Mouse (Mus musculus): ENCODE results near the gene Lins1. TPM values are rescaled to one million over a fixed set of nuclear protein-coding genes. Genes with fewer than 3 reads are reported as not detected.

Gene Lins1
- polyA plus RNA-seq, 1 experiment from 2014 or later = 16.0 TPM

DNA sequence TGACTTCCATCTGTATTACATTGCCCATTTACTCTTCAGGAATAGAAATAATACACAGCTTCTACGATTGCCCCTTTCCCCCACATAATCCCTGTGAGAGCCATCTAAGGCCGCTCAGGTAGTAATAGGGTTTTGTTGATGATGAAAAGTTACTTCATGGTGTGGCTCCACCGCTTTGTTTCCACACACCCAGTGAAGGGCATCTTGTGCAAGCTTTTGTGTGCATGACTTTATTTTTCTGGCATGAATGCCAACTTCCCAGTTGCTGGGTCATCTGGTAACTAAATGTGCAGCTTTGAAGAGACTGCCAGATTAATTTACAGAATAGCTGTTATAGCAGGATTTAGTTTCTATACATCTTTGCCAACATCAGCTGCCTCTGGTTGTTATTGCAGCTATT, 14.9 kb downstream of the Lins1 start:
- Histone ChIP-seq H3K27me3 (replicated peaks; ENCODE audit: control insufficient read depth, insufficient read depth, low read length) (no peaks in the 10 kb centered on the region), H3K4me3 (ENCODE audit: low read depth, low read length) (no peak overlapping the region), H3K4me2 (no peak overlapping the region), H3K4me1 (replicated peaks; ENCODE audit: control insufficient read depth, insufficient read depth, low read length) (no peaks in the 10 kb centered on the region), H3K9ac (ENCODE audit: low read depth, low read length) (no peak overlapping the region), H3K36me3 (ENCODE audit: control insufficient read depth, insufficient read depth, low read length) (peaks cover 4% of the 10 kb centered on the region; the same call in 1 of the 2 replicates), H3K9me3 (ENCODE audit: control insufficient read depth, low read length) (no peaks in the 10 kb centered on the region), H3K27ac (ENCODE audit: low read depth, low read length) (no peak overlapping the region)
- ATAC-seq (replicated peaks; ENCODE audit: low FRiP score) (no peak), DNase-seq (ENCODE audit: low spot score) (no peak)
- WGBS = 88% methylated on average over 3 of the region's 3 CpGs

- no peak for DNase-seq (ENCODE audit: low spot score)
Observed at GRCm38 (mm10) chr7:66711166-66711565, 21.5 kb downstream of the Lins1 start.

GRCm38 (mm10) chr7:66724514-66724913, 34.8 kb downstream of the Lins1 start:
- Histone ChIP-seq H3K27me3 (replicated peaks; ENCODE audit: control insufficient read depth, insufficient read depth, low read length) (no peaks in the 10 kb centered on the region), H3K9me3 (ENCODE audit: control insufficient read depth, low read length) (no peaks in the 10 kb centered on the region), H3K36me3 (ENCODE audit: control insufficient read depth, insufficient read depth, low read length) (no peaks in the 10 kb centered on the region), H3K4me1 (replicated peaks; ENCODE audit: control insufficient read depth, insufficient read depth, low read length) (no peaks in the 10 kb centered on the region), H3K4me3 (ENCODE audit: low read depth, low read length) (no peak overlapping the region), H3K27ac (ENCODE audit: low read depth, low read length) (no peak overlapping the region), H3K4me2 (no peak overlapping the region), H3K9ac (ENCODE audit: low read depth, low read length) (no peak overlapping the region)
- DNase-seq (ENCODE audit: low spot score) = no peak
- WGBS = 84% methylated on average over 4 of the region's 4 CpGs
- no peak for ATAC-seq (replicated peaks; ENCODE audit: low FRiP score)

More at GRCm38 (mm10) chr7:66711166-66711565, 21.5 kb downstream of the Lins1 start:
- ATAC-seq (replicated peaks; ENCODE audit: low FRiP score) = no peak
- H3K4me2 ChIP-seq = no peak overlapping the region
- WGBS = 58% methylated on average over 2 of the region's 2 CpGs
- H3K27me3 ChIP-seq (replicated peaks; ENCODE audit: control insufficient read depth, insufficient read depth, low read length) = no peaks in the 10 kb centered on the region
- no peak overlapping the region for H3K4me3 ChIP-seq (ENCODE audit: low read depth, low read length)
- no peaks in the 10 kb centered on the region for H3K9me3 ChIP-seq (ENCODE audit: control insufficient read depth, low read length)
- H3K4me1 ChIP-seq (replicated peaks; ENCODE audit: control insufficient read depth, insufficient read depth, low read length) = no peaks in the 10 kb centered on the region
- peaks cover 4% of the 10 kb centered on the region; the same call in 1 of the 2 replicates for H3K36me3 ChIP-seq (ENCODE audit: control insufficient read depth, insufficient read depth, low read length)
- no peak overlapping the region for H3K27ac ChIP-seq (ENCODE audit: low read depth, low read length)
- no peak overlapping the region for H3K9ac ChIP-seq (ENCODE audit: low read depth, low read length)

DNA sequence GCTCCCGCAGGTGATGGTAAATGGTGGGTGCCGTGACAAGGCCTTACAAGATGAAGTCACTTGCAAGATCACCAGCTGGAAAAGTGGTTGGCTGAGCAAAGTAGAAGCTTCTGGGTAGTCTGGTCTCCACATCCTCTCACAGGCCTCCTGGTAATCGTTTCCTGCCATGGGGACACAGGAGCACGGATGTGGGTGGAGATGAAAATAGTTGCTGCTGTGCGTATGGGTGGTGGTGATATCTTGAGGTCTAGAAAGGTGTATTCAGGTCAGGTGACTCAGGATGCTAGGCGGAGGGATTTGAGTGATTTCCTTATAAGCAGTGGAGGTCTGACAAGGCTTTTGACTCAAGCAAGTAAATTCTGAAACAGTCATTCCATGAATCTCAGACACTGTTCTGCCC, 35.3 kb downstream of the Lins1 start:
- Histone ChIP-seq H3K9me3 (ENCODE audit: control insufficient read depth, low read length) (no peaks in the 10 kb centered on the region), H3K4me2 (no peak overlapping the region), H3K4me1 (replicated peaks; ENCODE audit: control insufficient read depth, insufficient read depth, low read length) (no peaks in the 10 kb centered on the region), H3K27ac (ENCODE audit: low read depth, low read length) (no peak overlapping the region), H3K9ac (ENCODE audit: low read depth, low read length) (no peak overlapping the region), H3K27me3 (replicated peaks; ENCODE audit: control insufficient read depth, insufficient read depth, low read length) (no peaks in the 10 kb centered on the region), H3K36me3 (ENCODE audit: control insufficient read depth, insufficient read depth, low read length) (no peaks in the 10 kb centered on the region), H3K4me3 (ENCODE audit: low read depth, low read length) (no peak overlapping the region)
- WGBS = 72% methylated on average over 6 of the region's 6 CpGs
- no peak for ATAC-seq (replicated peaks; ENCODE audit: low FRiP score)
- DNase-seq (ENCODE audit: low spot score) = no peak

DNA sequence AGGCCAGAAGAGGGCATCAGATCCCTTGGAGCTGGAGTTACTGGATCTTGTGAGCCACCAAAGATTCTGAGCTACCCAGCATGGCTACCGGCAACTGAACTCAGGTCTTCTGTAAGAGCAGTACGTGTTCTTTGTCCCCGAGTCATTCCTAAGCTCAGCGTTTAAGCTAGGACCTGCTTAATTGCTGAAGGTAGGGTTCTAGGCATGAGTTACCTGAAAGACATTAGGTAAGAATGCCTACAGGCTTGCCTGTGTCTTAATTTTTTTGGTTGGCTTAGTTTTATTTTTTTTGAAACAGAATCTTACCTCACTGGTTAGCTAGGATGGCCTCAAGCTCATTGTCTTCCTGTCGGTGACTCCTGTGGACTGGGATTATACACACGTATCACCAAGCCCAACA, 38.4 kb downstream of the Lins1 start:
- ATAC-seq (replicated peaks; ENCODE audit: low FRiP score) (no peak), DNase-seq (ENCODE audit: low spot score) (no peak)
- Histone ChIP-seq H3K9ac (ENCODE audit: low read depth, low read length) (no peak overlapping the region), H3K4me2 (no peak overlapping the region), H3K36me3 (ENCODE audit: control insufficient read depth, insufficient read depth, low read length) (no peaks in the 10 kb centered on the region), H3K4me1 (replicated peaks; ENCODE audit: control insufficient read depth, insufficient read depth, low read length) (no peaks in the 10 kb centered on the region), H3K27me3 (replicated peaks; ENCODE audit: control insufficient read depth, insufficient read depth, low read length) (no peaks in the 10 kb centered on the region), H3K9me3 (ENCODE audit: control insufficient read depth, low read length) (no peaks in the 10 kb centered on the region), H3K4me3 (ENCODE audit: low read depth, low read length) (no peak overlapping the region), H3K27ac (ENCODE audit: low read depth, low read length) (no peak overlapping the region)
- 94% methylated on average over 6 of the region's 6 CpGs for WGBS

DNA sequence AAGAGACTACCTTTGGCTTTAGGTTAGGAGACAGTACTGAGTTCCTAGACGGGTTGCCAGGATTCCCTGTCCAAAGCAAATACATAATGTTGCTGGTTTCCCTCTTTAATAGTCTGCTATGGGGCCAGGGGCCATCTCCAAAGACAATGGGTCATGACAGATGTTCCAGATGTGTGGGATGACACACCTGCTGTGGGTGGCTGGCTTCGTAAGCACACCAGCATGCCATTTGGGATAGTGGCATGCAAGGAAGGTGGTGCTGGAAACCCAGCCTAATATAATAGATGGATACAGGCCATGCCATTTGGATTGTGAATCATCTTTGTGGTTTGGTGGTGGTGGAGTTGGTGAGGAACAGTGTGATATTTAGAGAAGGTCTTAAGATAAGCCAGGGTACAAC, 39.5 kb downstream of the Lins1 start:
- Histone ChIP-seq H3K4me1 (replicated peaks; ENCODE audit: control insufficient read depth, insufficient read depth, low read length) (no peaks in the 10 kb centered on the region), H3K36me3 (ENCODE audit: control insufficient read depth, insufficient read depth, low read length) (no peaks in the 10 kb centered on the region), H3K4me3 (ENCODE audit: low read depth, low read length) (no peak overlapping the region), H3K9ac (ENCODE audit: low read depth, low read length) (no peak overlapping the region), H3K27ac (ENCODE audit: low read depth, low read length) (no peak overlapping the region), H3K4me2 (no peak overlapping the region), H3K9me3 (ENCODE audit: control insufficient read depth, low read length) (no peaks in the 10 kb centered on the region), H3K27me3 (replicated peaks; ENCODE audit: control insufficient read depth, insufficient read depth, low read length) (no peaks in the 10 kb centered on the region)
- ATAC-seq (replicated peaks; ENCODE audit: low FRiP score) (no peak), DNase-seq (ENCODE audit: low spot score) (no peak)
- WGBS = 69% methylated on average over 2 of the region's 2 CpGs

DNA sequence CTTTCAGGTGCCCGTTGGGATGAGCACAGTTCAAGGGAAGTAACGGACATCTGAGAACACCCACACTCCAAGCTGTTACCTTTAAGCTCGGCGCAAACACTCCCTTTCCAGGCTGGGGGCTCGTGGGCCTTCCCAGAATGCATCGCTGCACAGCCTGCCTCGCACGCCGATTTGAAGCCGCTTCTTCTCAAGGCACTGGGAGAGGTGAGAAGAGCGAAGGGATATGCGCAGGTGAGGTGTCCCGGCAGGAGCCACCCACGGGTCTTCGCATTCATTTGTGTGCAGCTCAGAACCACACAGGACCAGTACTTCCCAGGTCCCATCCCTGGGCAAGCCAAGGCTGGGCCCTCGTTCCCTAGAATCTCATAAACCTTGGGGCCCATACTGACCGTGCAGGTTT, 43.7 kb downstream of the Lins1 start:
- H3K4me1 ChIP-seq (replicated peaks; ENCODE audit: control insufficient read depth, insufficient read depth, low read length) = no peaks in the 10 kb centered on the region
- no peak overlapping the region for H3K27ac ChIP-seq (ENCODE audit: low read depth, low read length)
- H3K4me2 ChIP-seq = no peak overlapping the region
- H3K9me3 ChIP-seq (ENCODE audit: control insufficient read depth, low read length) = no peaks in the 10 kb centered on the region
- H3K27me3 ChIP-seq (replicated peaks; ENCODE audit: control insufficient read depth, insufficient read depth, low read length) = no peaks in the 10 kb centered on the region
- no peaks in the 10 kb centered on the region for H3K36me3 ChIP-seq (ENCODE audit: control insufficient read depth, insufficient read depth, low read length)
- no peak overlapping the region for H3K9ac ChIP-seq (ENCODE audit: low read depth, low read length)
- no peak for ATAC-seq (replicated peaks; ENCODE audit: low FRiP score)
- H3K4me3 ChIP-seq (ENCODE audit: low read depth, low read length) = no peak overlapping the region
- WGBS = 94% methylated on average over 17 of the region's 17 CpGs
- DNase-seq (ENCODE audit: low spot score) = no peak

- Histone ChIP-seq H3K9me3 (ENCODE audit: control insufficient read depth, low read length) (no peaks in the 10 kb centered on the region), H3K27me3 (replicated peaks; ENCODE audit: control insufficient read depth, insufficient read depth, low read length) (no peaks in the 10 kb centered on the region), H3K4me3 (ENCODE audit: low read depth, low read length) (no peak overlapping the region), H3K27ac (ENCODE audit: low read depth, low read length) (no peak overlapping the region), H3K4me2 (no peak overlapping the region), H3K9ac (ENCODE audit: low read depth, low read length) (no peak overlapping the region), H3K4me1 (replicated peaks; ENCODE audit: control insufficient read depth, insufficient read depth, low read length) (no peaks in the 10 kb centered on the region), H3K36me3 (ENCODE audit: control insufficient read depth, insufficient read depth, low read length) (no peaks in the 10 kb centered on the region)
- DNase-seq (ENCODE audit: low spot score) (no peak), ATAC-seq (replicated peaks; ENCODE audit: low FRiP score) (no peak)
- WGBS = 89% methylated on average over 11 of the region's 11 CpGs
Observed at GRCm38 (mm10) chr7:66733882-66734281, 44.2 kb downstream of the Lins1 start.

- H3K4me3 ChIP-seq (ENCODE audit: low read depth, low read length) = no peak overlapping the region
- no peak for ATAC-seq (replicated peaks; ENCODE audit: low FRiP score)
- H3K4me2 ChIP-seq = no peak overlapping the region
- 92% methylated on average over 4 of the region's 4 CpGs for WGBS
- no peaks in the 10 kb centered on the region for H3K36me3 ChIP-seq (ENCODE audit: control insufficient read depth, insufficient read depth, low read length)
- no peak overlapping the region for H3K27ac ChIP-seq (ENCODE audit: low read depth, low read length)
- no peaks in the 10 kb centered on the region for H3K27me3 ChIP-seq (replicated peaks; ENCODE audit: control insufficient read depth, insufficient read depth, low read length)
- no peak for DNase-seq (ENCODE audit: low spot score)
- H3K9ac ChIP-seq (ENCODE audit: low read depth, low read length) = no peak overlapping the region
- H3K4me1 ChIP-seq (replicated peaks; ENCODE audit: control insufficient read depth, insufficient read depth, low read length) = no peaks in the 10 kb centered on the region
- H3K9me3 ChIP-seq (ENCODE audit: control insufficient read depth, low read length) = no peaks in the 10 kb centered on the region
Observed at GRCm38 (mm10) chr7:66734466-66734865, 44.8 kb downstream of the Lins1 start.

All from liver, embryonic 11.5 days (tissue).